ENCODE assay signal across 14 mouse cellular contexts in genomic region chr10:42578698-42579474, GRCm38 (mm10). TPM values are rescaled to one million over a fixed set of nuclear protein-coding genes. Genes with fewer than 3 reads are reported as not detected.
DNase-seq lines count a peak whose midpoint lies in the region; ATAC-seq lines count a peak whose summit lies in the region.
"Had no signal": no experiment of that assay in that cellular context is flagged by ENCODE, and none has a peak within 500 bp of the region (broad histone marks: within the 10 kb centered on the region; RNA-seq: fewer than 3 reads in every experiment).

No protein-coding gene starts in this region.

- no peak overlapping the region for H3K9ac ChIP-seq in kidney, embryonic 15.5 days
- H3K9ac ChIP-seq in embryonic facial prominence, embryonic 13.5 days, result no peak overlapping the region

- H3K4me3 ChIP-seq in kidney, embryonic 15.5 days (replicated peaks), result peak overlapping the region; percentile 2; the same call in 1 of the 2 replicates
- H3K4me3 ChIP-seq in embryonic facial prominence, embryonic 13.5 days, result peak overlapping the region; percentile 16; the same call in 1 of the 2 replicates
- H3K4me3 ChIP-seq in midbrain, embryonic 10.5 days, result peak overlapping the region; percentile 67
- H3K4me3 ChIP-seq: myocyte had no signal

- no peaks in the 10 kb centered on the region for H3K9me3 ChIP-seq in kidney, embryonic 15.5 days (replicated peaks)
- no peaks in the 10 kb centered on the region for H3K9me3 ChIP-seq in embryonic facial prominence, embryonic 13.5 days
- H3K9me3 ChIP-seq in midbrain, embryonic 10.5 days (replicated peaks), result no peaks in the 10 kb centered on the region

- peak; percentile 32 for DNase-seq in embryo, embryonic 10.5 days (ENCODE audit: low spot score)
- DNase-seq in embryo, embryonic 11 days, result no peak
- DNase-seq in kidney, adult 18-20 months, result no peak
- DNase-seq in midbrain, embryonic 10.5 days (ENCODE audit: low spot score), result peak; percentile 34
- DNase-seq in thymus, postnatal 36 days, result no peak
- no peak for DNase-seq in gastrocnemius, postnatal 14 days
- DNase-seq: adrenal gland, adult 8-10 months; cerebellum, adult 11-12 months; kidney, adult 8-10 months had no signal

- H3K36me3 ChIP-seq in kidney, embryonic 15.5 days, result no peaks in the 10 kb centered on the region
- H3K36me3 ChIP-seq in embryonic facial prominence, embryonic 13.5 days, result no peaks in the 10 kb centered on the region
- peaks cover 4% of the 10 kb centered on the region; the same call in 1 of the 2 replicates for H3K36me3 ChIP-seq in midbrain, embryonic 10.5 days

- H3K27ac ChIP-seq in kidney, embryonic 15.5 days, result no peak overlapping the region
- no peak overlapping the region for H3K27ac ChIP-seq in embryonic facial prominence, embryonic 13.5 days
- peak overlapping the region; percentile 82 for H3K27ac ChIP-seq in midbrain, embryonic 10.5 days (replicated peaks)

- 0 out of 2 replicates have a peak overlapping the region, but pooled peaks have one; percentile 45 for H3K4me2 ChIP-seq in kidney, embryonic 15.5 days
- H3K4me2 ChIP-seq in embryonic facial prominence, embryonic 13.5 days, result peak overlapping the region; percentile 38; the same call in 1 of the 2 replicates

- H3K27me3 ChIP-seq in kidney, embryonic 15.5 days, result peaks cover 100% of the 10 kb centered on the region
- H3K27me3 ChIP-seq in embryonic facial prominence, embryonic 13.5 days, result peaks cover 99% of the 10 kb centered on the region
- peaks cover 100% of the 10 kb centered on the region for H3K27me3 ChIP-seq in midbrain, embryonic 10.5 days (ENCODE audit: low read depth, poor library complexity, severe bottlenecking)

- H3K4me1 ChIP-seq in kidney, embryonic 15.5 days, result peaks cover 44% of the 10 kb centered on the region
- H3K4me1 ChIP-seq in embryonic facial prominence, embryonic 13.5 days, result peaks cover 22% of the 10 kb centered on the region
- H3K4me1 ChIP-seq in midbrain, embryonic 10.5 days, result peaks cover 72% of the 10 kb centered on the region

- 1% methylated on average over 22 of the region's 22 CpGs for WGBS in kidney, embryonic 15.5 days
- 1% methylated on average over 22 of the region's 22 CpGs for WGBS in embryonic facial prominence, embryonic 13.5 days
- under 1% methylated on average over 22 of the region's 22 CpGs for WGBS in midbrain, embryonic 10.5 days

- no peak for ATAC-seq in kidney, embryonic 15.5 days (replicated peaks; ENCODE audit: low FRiP score)
- no peak for ATAC-seq in embryonic facial prominence, embryonic 13.5 days (ENCODE audit: insufficient number of reproducible peaks, insufficient read depth, low FRiP score, low TSS enrichment, low read depth)

- intact Hi-C loops in gastrocnemius, postnatal 14 days (cut with DNase I; ENCODE audit: low total_unique reads), result no loop called here

RNA-seq across cellular contexts. Expression of gene Nr2e1, which starts 4.5 kb away (rescaled TPM):
- polyA plus RNA-seq in kidney, embryonic 15.5 days (2015; fragmentation: Nextera tagmentation; extraction: Ambion mirVana), result 0.17 TPM in 1 of 2 replicates, not detected in the other
- 1.3 and 2.3 TPM in 2 replicates for polyA plus RNA-seq in embryonic facial prominence, embryonic 13.5 days (2015; fragmentation: Nextera tagmentation; extraction: Ambion mirVana)
- polyA plus RNA-seq in midbrain, embryonic 10.5 days (2016; fragmentation: Nextera tagmentation; extraction: Ambion mirVana), result 25.3 and 26.3 TPM in 2 replicates
- total RNA-seq in gastrocnemius, postnatal 14 days (2021), result not detected
- total RNA-seq: adrenal gland, adult 8-10 months; MEL had no signal
- polyA plus RNA-seq: liver, embryonic 16.5 days; myocyte had no signal

RNA-seq across cellular contexts. Expression of gene Ostm1, which starts 4.7 kb away (rescaled TPM):
- polyA plus RNA-seq in kidney, embryonic 15.5 days (2015; fragmentation: Nextera tagmentation; extraction: Ambion mirVana), result 14.5 and 14.9 TPM in 2 replicates
- 10.8 and 12.5 TPM in 2 replicates for polyA plus RNA-seq in embryonic facial prominence, embryonic 13.5 days (2015; fragmentation: Nextera tagmentation; extraction: Ambion mirVana)
- polyA plus RNA-seq in midbrain, embryonic 10.5 days (2016; fragmentation: Nextera tagmentation; extraction: Ambion mirVana), result 22.8 and 26.7 TPM in 2 replicates
- 10 to 100 TPM; 12.2 to 12.9 TPM for total RNA-seq in gastrocnemius, postnatal 14 days (2021)

Comparison
In these comparisons a context has a peak if more than half of its experiments do, and no peak if none do; other contexts are left out.
1. DNase-seq: peak in embryo, embryonic 10.5 days (single experiment) and midbrain, embryonic 10.5 days (single experiment); none in embryo, embryonic 11 days (single experiment), kidney, adult 18-20 months (single experiment), thymus, postnatal 36 days (0 of 2) and gastrocnemius, postnatal 14 days (single experiment).
2. H3K4me3 ChIP-seq: peak in every context shown above with its lines; median percentile 67 in midbrain, embryonic 10.5 days; 16 in embryonic facial prominence, embryonic 13.5 days; 2 in kidney, embryonic 15.5 days.